In genomic region chr6:85349246-85349645, GRCm38 (mm10) we compare ENCODE assay signal across 12 mouse cellular contexts. TPM values are rescaled to one million over a fixed set of nuclear protein-coding genes. Genes with fewer than 3 reads are reported as not detected.
DNase-seq lines count a peak whose midpoint lies in the region; ATAC-seq and TF ChIP-seq lines count a peak whose summit lies in the region.
"Had no signal": no experiment of that assay in that cellular context is flagged by ENCODE, and none has a peak within 500 bp of the region (broad histone marks: within the 10 kb centered on the region; RNA-seq: fewer than 3 reads in every experiment).

No protein-coding gene starts in this region.

- H3K36me3 ChIP-seq in heart, embryonic 12.5 days: peaks cover 29% of the 10 kb centered on the region
- peaks cover 14% of the 10 kb centered on the region for H3K36me3 ChIP-seq in kidney, embryonic 15.5 days
- peaks cover 26% of the 10 kb centered on the region; the same call in 1 of the 2 replicates for H3K36me3 ChIP-seq in intestine, postnatal 0 days (ENCODE audit: control insufficient read depth, insufficient read depth)

- no peaks in the 10 kb centered on the region for H3K9me3 ChIP-seq in heart, embryonic 12.5 days (replicated peaks)
- no peaks in the 10 kb centered on the region for H3K9me3 ChIP-seq in kidney, embryonic 15.5 days (replicated peaks)
- H3K9me3 ChIP-seq in intestine, postnatal 0 days (ENCODE audit: control insufficient read depth): no peaks in the 10 kb centered on the region
- H3K9me3 ChIP-seq: hindbrain, embryonic 12.5 days had no signal

- H3K9ac ChIP-seq in heart, embryonic 12.5 days: no peak overlapping the region
- no peak overlapping the region for H3K9ac ChIP-seq in kidney, embryonic 15.5 days
- H3K9ac ChIP-seq in intestine, postnatal 0 days (ENCODE audit: low read depth, low read length): no peak overlapping the region
- H3K9ac ChIP-seq: hindbrain, embryonic 12.5 days had no signal

- TF ChIP-seq CTCF in intestine, postnatal 0 days (IDR thresholded peaks at IDR 0.05; ENCODE audit: low read depth): no peak

- peak overlapping the region; percentile 47; the same call in 1 of the 2 replicates for H3K27ac ChIP-seq in heart, embryonic 12.5 days (ENCODE audit: poor library complexity, severe bottlenecking)
- peak overlapping the region; percentile 72 for H3K27ac ChIP-seq in kidney, embryonic 15.5 days
- H3K27ac ChIP-seq in intestine, postnatal 0 days (ENCODE audit: low read depth, low read length): no peak overlapping the region
- H3K27ac ChIP-seq: hindbrain, embryonic 12.5 days had no signal

- ATAC-seq in heart, embryonic 12.5 days (ENCODE audit: insufficient number of reproducible peaks, low FRiP score): no peak
- peak; percentile 78 for ATAC-seq in kidney, embryonic 15.5 days (replicated peaks; ENCODE audit: low FRiP score)
- no peak for ATAC-seq in intestine, postnatal 0 days
- ATAC-seq in megakaryocyte progenitor cell, adult 5-6 weeks (replicated peaks; ENCODE audit: poor library complexity): no peak

- DNase-seq in heart, adult 8-10 months (ENCODE audit: low spot score): no peak
- DNase-seq in 416B (ENCODE audit: low read depth): peak; percentile 45
- peak; percentile 87 for DNase-seq in adrenal gland, adult 2 months
- DNase-seq in lung, postnatal 14 days: no peak
- DNase-seq: lung, postnatal 36 days; thymus, postnatal 14 days had no signal

- 0 out of 2 replicates have a peak, but pooled peaks cover 4% of the 10 kb centered on the region for H3K27me3 ChIP-seq in heart, embryonic 12.5 days (replicated peaks)
- no peaks in the 10 kb centered on the region for H3K27me3 ChIP-seq in kidney, embryonic 15.5 days
- no peaks in the 10 kb centered on the region for H3K27me3 ChIP-seq in intestine, postnatal 0 days (replicated peaks; ENCODE audit: control insufficient read depth, insufficient read depth, low read length)

- 66% methylated on average over 7 of the region's 7 CpGs for WGBS in heart, embryonic 12.5 days
- WGBS in kidney, embryonic 15.5 days: 37% methylated on average over 7 of the region's 7 CpGs
- WGBS in intestine, postnatal 0 days: 66% methylated on average over 7 of the region's 7 CpGs

- H3K4me1 ChIP-seq in heart, embryonic 12.5 days (replicated peaks): peaks cover 30% of the 10 kb centered on the region
- H3K4me1 ChIP-seq in kidney, embryonic 15.5 days: peaks cover 9% of the 10 kb centered on the region
- H3K4me1 ChIP-seq in intestine, postnatal 0 days (replicated peaks; ENCODE audit: control insufficient read depth, insufficient read depth, low read length): no peaks in the 10 kb centered on the region
- H3K4me1 ChIP-seq: hindbrain, embryonic 12.5 days had no signal

- no peak overlapping the region for H3K4me2 ChIP-seq in heart, embryonic 12.5 days
- H3K4me2 ChIP-seq in kidney, embryonic 15.5 days: no peak overlapping the region
- no peak overlapping the region for H3K4me2 ChIP-seq in intestine, postnatal 0 days (replicated peaks; ENCODE audit: low read depth)
- H3K4me2 ChIP-seq: hindbrain, embryonic 12.5 days had no signal

- H3K4me3 ChIP-seq in heart, embryonic 12.5 days: no peak overlapping the region
- H3K4me3 ChIP-seq in kidney, embryonic 15.5 days (replicated peaks): no peak overlapping the region
- no peak overlapping the region for H3K4me3 ChIP-seq in intestine, postnatal 0 days (ENCODE audit: low read depth, low read length)
- H3K4me3 ChIP-seq: erythroblast, embryonic 14.5 days; hindbrain, embryonic 12.5 days had no signal

RNA-seq across cellular contexts. Expression of gene Sfxn5, which starts 16.0 kb away (rescaled TPM):
- polyA plus RNA-seq in heart, embryonic 12.5 days (2016; fragmentation: Nextera tagmentation; extraction: Ambion mirVana): 2.9 and 3.9 TPM in 2 replicates
- total RNA-seq in heart, adult 8-10 months (2022): 1 to 10 TPM; 3.2 to 6.4 (median 4.5) TPM
- 10 to 100 TPM; 26.1 to 36.3 TPM for total RNA-seq in adrenal gland, adult 2 months (2021)
- polyA plus RNA-seq in adrenal gland, adult 2 months (2012; rRNA removed): 9.0 and 29.0 TPM in 2 replicates
- 12.4 and 12.9 TPM in 2 replicates for polyA plus RNA-seq in kidney, embryonic 15.5 days (2015; fragmentation: Nextera tagmentation; extraction: Ambion mirVana)
- 3.2 and 3.4 TPM in 2 replicates for polyA plus RNA-seq in intestine, postnatal 0 days (2015; fragmentation: Nextera tagmentation; extraction: Ambion mirVana)
- 1.1 and 2.7 TPM in 2 replicates for total RNA-seq in megakaryocyte progenitor cell, adult 5-6 weeks (2015)
- 1.7 and 2.3 TPM in 2 replicates for total RNA-seq in megakaryocyte progenitor cell, adult 5-6 weeks (2017)

RNA-seq across cellular contexts. Expression of gene Rab11fip5, which starts 25.2 kb away (rescaled TPM):
- polyA plus RNA-seq in heart, embryonic 12.5 days (2016; fragmentation: Nextera tagmentation; extraction: Ambion mirVana): 42.0 and 42.6 TPM in 2 replicates
- total RNA-seq in heart, adult 8-10 months (2022): 10 to 100 TPM; 62.7 to 80.9 (median 72.0) TPM
- 10 to 100 TPM; 22.7 to 47.7 TPM for total RNA-seq in adrenal gland, adult 2 months (2021)
- polyA plus RNA-seq in adrenal gland, adult 2 months (2012; rRNA removed): 33.7 and 35.4 TPM in 2 replicates
- 12.1 and 13.8 TPM in 2 replicates for polyA plus RNA-seq in kidney, embryonic 15.5 days (2015; fragmentation: Nextera tagmentation; extraction: Ambion mirVana)
- 30.5 and 35.8 TPM in 2 replicates for polyA plus RNA-seq in intestine, postnatal 0 days (2015; fragmentation: Nextera tagmentation; extraction: Ambion mirVana)
- 4.2 and 4.4 TPM in 2 replicates for total RNA-seq in megakaryocyte progenitor cell, adult 5-6 weeks (2015)
- total RNA-seq in megakaryocyte progenitor cell, adult 5-6 weeks (2017): 3.1 and 5.5 TPM in 2 replicates

Comparison
In these comparisons a context has a peak if more than half of its experiments do, and no peak if none do; other contexts are left out.
1. DNase-seq: peak in 416B (single experiment) and adrenal gland, adult 2 months (single experiment); none in heart, adult 8-10 months (single experiment) and lung, postnatal 14 days (single experiment).